Mouse (Mus musculus) E14TG2a.4 (cell line): Measurements from ENCODE around the gene Hnrnpl.

Experiments
- CTCF ChIP-seq: conservative IDR thresholded peaks from 2 replicates; pipeline ENCODE4 v1.5.1; 2014; ENCODE audit warnings: low read length
- NANOG ChIP-seq: IDR thresholded peaks from 2 replicates; pipeline ENCODE4 v1.6.1; 2014; ENCODE audit warnings: borderline replicate concordance, low read length, mixed read lengths

GRCm38 (mm10) chr7:28773163-28773562, 35.2 kb upstream of the Hnrnpl start:
- no peak for TF ChIP-seq CTCF
- TF ChIP-seq NANOG, result no peak
